Mouse (Mus musculus): ENCODE measurements around the gene Cacna1b. TPM values are rescaled to one million over a fixed set of nuclear protein-coding genes. Genes with fewer than 3 reads are reported as not detected.

Cacna1b gene
- 0.04 TPM for polyA plus RNA-seq (2017; shearing (Covaris generic))

GRCm38 (mm10) chr2:24763115-24763557 lies at the start of gene Cacna1b:
Cacna1b (minus strand) TSS chr2:24763152.

Other genes with a start within 250 kb of the Cacna1b start
- gene Ehmt1, start 156.5 kb upstream of the Cacna1b start, polyA plus RNA-seq (2017; shearing (Covaris generic)): 54.5 TPM
- 279 TPM for gene Arrdc1, start 172.1 kb upstream of the Cacna1b start, polyA plus RNA-seq (2017; shearing (Covaris generic))
- 0.84 TPM for gene Zmynd19, start 186.6 kb upstream of the Cacna1b start, polyA plus RNA-seq (2017; shearing (Covaris generic))
- gene Dph7, start 199.2 kb upstream of the Cacna1b start, polyA plus RNA-seq (2017; shearing (Covaris generic)): 31.2 TPM
- gene Mrpl41, start 211.9 kb upstream of the Cacna1b start, polyA plus RNA-seq (2017; shearing (Covaris generic)): 104 TPM
- gene Pnpla7, start 212.9 kb upstream of the Cacna1b start, polyA plus RNA-seq (2017; shearing (Covaris generic)): 95.9 TPM

All from activated CD4-positive, CD25-positive, alpha-beta regulatory T cell, adult 9 weeks (primary cell).